Mouse (Mus musculus) stomach, postnatal 0 days (tissue): Measurements from ENCODE around the gene Nphs1.

Experiments
- CTCF ChIP-seq: IDR thresholded peaks from 2 replicates; pipeline ENCODE4 v1.5.1; 2016; ENCODE audit warnings: antibody characterized with exemption, low read depth, mild to moderate bottlenecking, moderate library complexity
- EP300 ChIP-seq: optimal IDR thresholded peaks from 2 replicates; pipeline ENCODE3; 2016; ENCODE audit warnings: antibody characterized with exemption

- TF ChIP-seq CTCF (no peak), EP300 (no peak)
Measured at GRCm38 (mm10) chr7:30417856-30418255, 40.3 kb upstream of the Nphs1 start.
